Mouse (Mus musculus) liver, embryonic 16.5 days (tissue): ENCODE results near the gene Gxylt2. TPM values are rescaled to one million over a fixed set of nuclear protein-coding genes. Genes with fewer than 3 reads are reported as not detected.

ENCODE experiments used
- ATAC-seq: fragments of 200-750 bp; cut with Nextera tagmentation; 2 replicates; pipeline ENCODE4 v1.8.0; 2017; ENCODE audit warnings: low read depth, mild to moderate bottlenecking, moderate number of reproducible peaks, moderate library complexity
- H3K27ac ChIP-seq: fragments of 300-500 bp; sonication (generic); 2 replicates; pipeline ENCODE4 v1.5.1; 2014; ENCODE audit warnings: mild to moderate bottlenecking, low read length
- H3K27me3 ChIP-seq: fragments of 300-500 bp; sonication (generic); 2 replicates; pipeline ENCODE4 v1.6.1; 2014; ENCODE audit warnings: low read depth, low read length, mixed read lengths; ENCODE audit not compliant: control insufficient read depth, insufficient read depth
- H3K36me3 ChIP-seq: fragments of 300-500 bp; sonication (generic); 2 replicates; pipeline ENCODE4 v1.6.1; 2014; ENCODE audit warnings: mild to moderate bottlenecking; ENCODE audit not compliant: control insufficient read depth, insufficient read depth
- H3K4me1 ChIP-seq: fragments of 300-500 bp; sonication (generic); 2 replicates; pipeline ENCODE4 v1.6.1; 2014; ENCODE audit warnings: low read depth, low read length, mixed read lengths; ENCODE audit not compliant: control insufficient read depth
- H3K4me2 ChIP-seq: fragments of 300-500 bp; sonication (generic); 2 replicates; pipeline ENCODE4 v1.6.1; 2014; ENCODE audit warnings: low read depth, low read length, mixed read lengths
- H3K4me3 ChIP-seq: fragments of 300-500 bp; sonication (generic); 2 replicates; pipeline ENCODE4 v1.5.1; 2014; ENCODE audit warnings: low read depth, mild to moderate bottlenecking, low read length
- H3K9ac ChIP-seq: fragments of 300-500 bp; sonication (generic); 2 replicates; pipeline ENCODE4 v1.6.1; 2014; ENCODE audit warnings: low read depth, low read length
- H3K9me3 ChIP-seq: fragments of 300-500 bp; sonication (generic); replicated peaks from 2 replicates; pipeline ENCODE4 v1.6.1; 2016; ENCODE audit warnings: low read length; ENCODE audit not compliant: control insufficient read depth
- WGBS: fragments of 180-500 bp; shearing (Covaris S2); extraction: QIAGEN DNeasy Blood & Tissue Kit; methylation state at CpG from one replicate; pipeline ENCODE4 v1.1.7; 2014; ENCODE audit not compliant: insufficient replicate concordance; 5-methylcytosine and 5-hydroxymethylcytosine counted together
- polyA plus RNA-seq: library from polyadenylated mRNA; unstranded; fragments of >200 nt; fragmentation: Nextera tagmentation; extraction: Ambion mirVana; gene quantifications from 2 replicates; pipeline ENCODE4 v1.2.1, GENCODE M21; 2015

Gene Gxylt2
- polyA plus RNA-seq, 1 experiment from 2014 or later, result 0.08 TPM

DNA sequence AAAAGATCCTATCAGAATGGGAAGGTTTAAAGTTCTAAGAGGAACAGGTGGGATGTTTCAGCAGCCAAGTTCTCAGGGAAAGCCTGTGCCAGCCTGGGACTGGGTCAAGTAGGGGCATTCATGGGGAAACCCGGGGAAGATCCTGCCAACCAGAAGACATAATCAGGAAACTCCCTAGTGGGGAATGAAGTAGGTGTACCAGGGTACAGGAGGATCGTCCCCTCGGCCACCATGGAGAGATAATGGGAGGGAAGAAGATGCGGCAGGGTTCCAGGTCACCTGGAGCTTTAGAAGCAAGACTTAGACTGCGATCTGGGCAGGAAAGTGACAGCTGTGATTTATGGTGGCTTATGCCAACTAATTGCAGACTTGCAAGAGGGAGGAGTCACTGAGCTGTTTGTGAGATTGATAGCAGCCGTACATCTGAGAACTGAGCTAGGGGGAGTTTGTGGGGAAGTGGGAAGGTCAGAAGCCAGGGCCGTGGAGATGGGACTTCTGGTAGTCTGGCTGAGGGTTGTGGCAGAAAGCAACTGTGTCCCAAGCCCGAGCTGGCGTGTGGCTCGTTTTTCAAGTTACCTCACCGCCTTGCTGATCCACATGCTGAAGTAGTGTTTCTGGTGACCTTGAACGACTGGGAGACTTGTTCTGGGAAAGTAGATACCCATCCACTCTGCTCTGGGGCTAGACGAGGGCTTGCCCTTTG is 98.0 kb downstream of the Gxylt2 start:
- Histone ChIP-seq H3K9me3 (no peaks in the 10 kb centered on the region), H3K4me3 (no peak overlapping the region), H3K36me3 (no peaks in the 10 kb centered on the region), H3K4me2 (no peak overlapping the region), H3K27ac (no peak overlapping the region), H3K4me1 (no peaks in the 10 kb centered on the region), H3K9ac (no peak overlapping the region), H3K27me3 (no peaks in the 10 kb centered on the region)
- no peak for ATAC-seq
- WGBS, result 54% methylated on average over 13 of the region's 13 CpGs

DNA sequence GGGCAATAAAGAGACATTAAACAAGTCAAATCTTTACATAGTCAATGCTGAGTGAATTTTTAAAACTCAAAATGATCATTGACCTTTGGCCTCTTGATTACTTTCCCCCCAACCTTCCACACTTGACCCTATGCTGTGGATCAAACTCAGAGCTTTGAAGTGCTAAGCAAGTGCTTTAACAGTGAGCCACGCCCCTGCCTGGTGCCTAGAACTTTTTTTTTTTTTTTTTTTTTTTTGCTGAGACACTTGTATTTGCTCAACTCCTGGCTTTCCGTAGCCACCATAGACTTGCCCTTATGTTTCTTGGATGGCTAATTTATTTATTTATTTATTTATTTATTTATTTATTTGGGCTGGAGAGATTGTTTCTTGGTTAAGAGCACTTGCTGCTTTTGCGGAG is 98.7 kb downstream of the Gxylt2 start:
- Histone ChIP-seq H3K4me1 (no peaks in the 10 kb centered on the region), H3K36me3 (no peaks in the 10 kb centered on the region), H3K4me3 (no peak overlapping the region), H3K27me3 (no peaks in the 10 kb centered on the region), H3K27ac (no peak overlapping the region), H3K9me3 (no peaks in the 10 kb centered on the region), H3K4me2 (no peak overlapping the region), H3K9ac (no peak overlapping the region)
- ATAC-seq, result no peak
- 75% methylated on average over 3 of the region's 3 CpGs for WGBS

DNA sequence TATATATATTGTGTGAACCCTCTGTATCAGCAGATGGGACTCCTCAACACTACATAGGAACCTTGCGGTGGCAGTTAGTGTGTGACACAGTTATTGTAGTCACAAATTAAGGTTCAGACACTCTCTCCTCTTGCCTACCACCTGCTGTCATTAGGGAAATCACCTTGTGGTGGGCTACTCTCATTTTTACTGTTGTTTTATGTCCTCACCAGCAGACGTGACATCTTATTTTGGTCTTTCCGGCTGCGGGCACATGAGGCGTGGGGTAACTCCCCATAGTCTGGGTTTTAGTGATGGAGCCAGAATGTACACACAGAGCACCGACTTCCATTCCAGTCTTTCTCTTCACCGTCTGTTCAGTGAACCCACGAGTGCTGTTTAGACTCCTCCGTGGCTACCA is 102.7 kb downstream of the Gxylt2 start:
- no peaks in the 10 kb centered on the region for H3K9me3 ChIP-seq
- no peak for ATAC-seq

DNA sequence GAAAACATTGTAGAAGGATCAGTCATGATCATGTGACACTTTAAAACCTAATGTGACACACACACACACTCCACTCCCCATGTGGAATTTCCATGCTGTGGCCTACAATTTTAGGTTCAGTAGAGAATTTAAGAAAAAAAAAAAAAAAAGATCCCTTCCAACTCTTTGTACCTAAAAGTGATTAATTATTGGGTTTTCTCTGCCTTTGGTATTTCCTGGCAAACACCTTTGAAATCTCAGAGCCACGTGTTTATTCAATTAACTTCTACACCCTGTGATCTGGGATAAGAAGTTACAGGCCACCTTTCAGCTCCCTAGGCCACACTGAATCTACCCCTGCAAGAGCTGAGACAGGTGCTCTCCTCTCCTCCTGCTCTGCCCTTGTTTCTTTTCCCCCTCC is 103.2 kb downstream of the Gxylt2 start:
- WGBS, result 39% methylated on average over 1 of the region's 1 CpGs

More for the DNA sequence above, 102.7 kb downstream of the Gxylt2 start:
- WGBS, result 77% methylated on average over 9 of the region's 9 CpGs
- no peaks in the 10 kb centered on the region for H3K27me3 ChIP-seq
- H3K36me3 ChIP-seq, result no peaks in the 10 kb centered on the region
- H3K4me3 ChIP-seq, result no peak overlapping the region
- H3K9ac ChIP-seq, result no peak overlapping the region
- H3K4me2 ChIP-seq, result no peak overlapping the region
- H3K27ac ChIP-seq, result no peak overlapping the region
- no peaks in the 10 kb centered on the region for H3K4me1 ChIP-seq

DNA sequence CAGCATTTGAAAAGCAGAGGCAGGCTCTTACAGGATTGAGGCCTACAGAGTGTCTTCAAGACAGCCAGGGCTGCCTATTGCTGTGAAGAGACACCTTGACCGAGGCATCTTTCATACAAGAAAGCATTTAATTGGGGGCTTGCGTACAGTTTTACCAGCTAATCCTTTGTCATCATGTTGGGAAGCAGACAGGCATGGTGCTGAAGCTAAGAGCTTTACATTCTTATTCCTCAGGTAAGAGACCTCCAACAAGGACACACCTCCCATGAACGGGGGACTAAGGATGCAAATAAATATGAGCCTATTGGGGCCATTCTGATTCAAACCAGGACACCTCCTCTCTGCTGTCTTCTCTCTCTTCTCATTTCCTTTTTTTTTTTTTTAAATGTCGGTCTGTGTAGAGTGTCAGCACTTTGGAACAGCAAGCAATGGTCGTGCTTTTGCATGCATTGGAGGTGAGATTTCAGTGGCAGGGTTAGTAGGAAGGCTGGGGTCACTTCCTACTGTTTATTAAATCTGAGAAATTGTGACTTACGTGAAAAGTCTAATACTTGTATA is 103.8 kb downstream of the Gxylt2 start:
- Histone ChIP-seq H3K4me3 (no peak overlapping the region), H3K4me2 (no peak overlapping the region), H3K36me3 (no peaks in the 10 kb centered on the region), H3K27ac (no peak overlapping the region), H3K4me1 (no peaks in the 10 kb centered on the region), H3K9me3 (no peaks in the 10 kb centered on the region), H3K27me3 (no peaks in the 10 kb centered on the region), H3K9ac (no peak overlapping the region)
- WGBS, result 58% methylated on average over 6 of the region's 6 CpGs
- ATAC-seq, result no peak

More for the DNA sequence above, 103.2 kb downstream of the Gxylt2 start:
- Histone ChIP-seq H3K9ac (no peak overlapping the region), H3K36me3 (no peaks in the 10 kb centered on the region), H3K27me3 (no peaks in the 10 kb centered on the region), H3K4me3 (no peak overlapping the region), H3K4me2 (no peak overlapping the region), H3K9me3 (no peaks in the 10 kb centered on the region), H3K4me1 (no peaks in the 10 kb centered on the region), H3K27ac (no peak overlapping the region)
- ATAC-seq, result no peak

DNA sequence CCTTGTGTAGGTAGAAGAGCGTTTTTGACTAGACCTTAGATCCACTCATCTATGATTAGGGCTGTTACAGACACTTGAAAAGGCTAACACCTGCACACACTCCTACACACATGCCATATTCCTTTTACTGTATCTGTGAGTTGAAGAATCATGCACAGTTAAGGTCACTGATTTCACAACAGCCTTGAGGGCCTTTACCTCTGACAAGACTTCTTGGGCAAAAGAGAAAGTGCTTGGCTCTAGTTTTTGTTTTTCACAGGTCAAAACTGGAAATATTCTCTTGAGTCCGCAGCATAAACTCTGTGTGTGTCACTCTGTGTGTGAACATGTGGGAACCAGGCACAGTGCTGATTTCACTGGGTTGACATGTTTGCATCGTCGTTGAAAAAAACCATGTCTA is 105.6 kb downstream of the Gxylt2 start:
- H3K4me2 ChIP-seq, result no peak overlapping the region
- WGBS, result 62% methylated on average over 4 of the region's 4 CpGs
- H3K4me3 ChIP-seq, result no peak overlapping the region
- H3K27me3 ChIP-seq, result no peaks in the 10 kb centered on the region
- no peak overlapping the region for H3K9ac ChIP-seq
- no peaks in the 10 kb centered on the region for H3K36me3 ChIP-seq
- ATAC-seq, result no peak
- no peaks in the 10 kb centered on the region for H3K4me1 ChIP-seq
- H3K27ac ChIP-seq, result no peak overlapping the region
- no peaks in the 10 kb centered on the region for H3K9me3 ChIP-seq

DNA sequence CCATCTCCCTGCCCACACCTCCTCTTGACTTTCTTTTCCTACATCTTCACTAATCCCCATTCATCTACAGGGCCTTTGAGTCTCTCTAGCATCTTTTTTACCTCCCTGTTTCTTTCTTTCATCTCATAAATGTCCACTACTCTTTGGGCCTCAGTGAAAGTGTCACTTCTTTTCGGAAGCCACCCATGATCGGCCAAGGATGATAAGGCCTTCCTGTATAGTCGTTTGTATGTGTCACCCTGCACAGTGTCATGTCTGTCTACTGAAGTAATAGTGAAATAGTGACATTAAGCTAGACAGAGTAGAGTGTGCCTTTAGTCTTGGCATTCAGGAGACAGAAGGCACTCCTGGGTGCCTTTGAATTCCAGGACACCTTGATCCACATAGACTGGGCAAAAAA is 107.2 kb downstream of the Gxylt2 start:
- H3K4me3 ChIP-seq, result no peak overlapping the region
- no peak for ATAC-seq
- H3K4me1 ChIP-seq, result no peaks in the 10 kb centered on the region
- 35% methylated on average over 3 of the region's 3 CpGs for WGBS
- H3K9ac ChIP-seq, result no peak overlapping the region
- H3K4me2 ChIP-seq, result no peak overlapping the region
- H3K27me3 ChIP-seq, result no peaks in the 10 kb centered on the region
- no peaks in the 10 kb centered on the region for H3K9me3 ChIP-seq
- H3K27ac ChIP-seq, result no peak overlapping the region
- no peaks in the 10 kb centered on the region for H3K36me3 ChIP-seq

DNA sequence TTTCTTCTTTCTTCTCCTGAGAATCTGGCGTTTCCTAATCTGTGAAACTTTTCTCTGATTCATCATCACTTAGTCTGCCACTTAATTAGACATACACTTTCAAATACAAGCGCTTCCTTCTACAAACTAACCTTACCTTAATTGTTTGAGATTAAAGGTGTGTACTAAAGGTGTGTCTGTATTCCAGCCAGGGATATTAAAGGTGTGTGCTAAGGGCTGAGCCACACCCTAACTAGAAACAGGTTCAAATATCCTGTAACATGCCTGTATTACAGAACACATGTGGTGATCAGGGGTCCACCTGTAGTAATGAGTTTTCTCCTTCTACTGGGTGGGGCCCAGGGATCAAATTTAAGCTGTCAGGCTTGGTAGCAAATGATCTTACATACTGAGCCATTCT is 116.8 kb downstream of the Gxylt2 start:
- ATAC-seq, result no peak
- Histone ChIP-seq H3K9ac (no peak overlapping the region), H3K27ac (no peak overlapping the region), H3K9me3 (no peaks in the 10 kb centered on the region), H3K4me3 (no peak overlapping the region), H3K27me3 (no peaks in the 10 kb centered on the region), H3K4me2 (no peak overlapping the region), H3K36me3 (no peaks in the 10 kb centered on the region), H3K4me1 (no peaks in the 10 kb centered on the region)
- WGBS, result 64% methylated on average over 2 of the region's 2 CpGs

DNA sequence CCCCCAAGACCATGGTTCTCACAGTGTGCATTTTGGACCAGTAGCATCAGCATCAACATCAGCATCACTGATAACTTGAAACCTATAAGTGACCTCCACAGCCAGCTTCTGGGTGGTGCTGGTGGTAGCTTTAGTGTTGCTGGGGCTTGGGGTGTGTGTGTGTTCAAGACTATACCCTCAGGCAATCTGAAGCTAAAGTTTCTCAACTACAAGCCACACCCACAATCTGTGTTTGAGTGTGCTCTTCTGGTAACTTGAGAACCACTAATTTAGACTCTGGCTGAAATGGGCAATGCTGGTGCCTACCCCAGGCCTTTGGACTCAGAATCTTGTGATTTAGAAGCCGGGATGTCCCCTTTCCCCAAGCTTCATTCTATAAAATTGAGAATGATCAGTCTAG is 118.8 kb downstream of the Gxylt2 start:
- Histone ChIP-seq H3K27ac (no peak overlapping the region), H3K9me3 (no peaks in the 10 kb centered on the region), H3K4me1 (no peaks in the 10 kb centered on the region), H3K4me3 (no peak overlapping the region), H3K9ac (no peak overlapping the region), H3K27me3 (no peaks in the 10 kb centered on the region), H3K4me2 (no peak overlapping the region), H3K36me3 (no peaks in the 10 kb centered on the region)
- WGBS, result 54% methylated on average over 1 of the region's 1 CpGs
- ATAC-seq, result no peak
